Mouse (Mus musculus): ENCODE measurements at regions not wholly inside any gene's neighbourhood (a gene's known extent, or its start where the extent isn't known, plus 50 kb on each side); places are given as distances from the start of the nearest gene placed in this dataset.
"Not testable (repeated sequence)": the region's sequence is repeated elsewhere in the genome, so short reads cannot be mapped to it uniquely, and the experiment has no call there.

- DNase-seq (ENCODE audit: low spot score): not testable (repeated sequence)
These were observed 169.3 kb downstream of the Qk start for GRCm38 (mm10) chr17:10150403-10150689.

- no peak for DNase-seq (ENCODE audit: low spot score)
These were observed 169.8 kb downstream of the Qk start for GRCm38 (mm10) chr17:10149682-10150402.

GRCm38 (mm10) chr17:10147106-10147505, 172.5 kb downstream of the Qk start:
- no peak for DNase-seq (ENCODE audit: low spot score)

GRCm38 (mm10) chr17:10146576-10146975, 173.1 kb downstream of the Qk start:
- DNase-seq (ENCODE audit: low spot score): no peak

- DNase-seq (ENCODE audit: low spot score): no peak
These were observed 180.8 kb downstream of the Qk start for GRCm38 (mm10) chr17:10138847-10139246.

- DNase-seq (ENCODE audit: low spot score): no peak
These were observed 181.3 kb downstream of the Qk start for GRCm38 (mm10) chr17:10138374-10138773.

- no peak for DNase-seq (ENCODE audit: low spot score)
These were observed 184.5 kb downstream of the Qk start for GRCm38 (mm10) chr17:10135111-10135510.

GRCm38 (mm10) chr17:10128591-10128990, 191.1 kb downstream of the Qk start:
- DNase-seq (ENCODE audit: low spot score): no peak

GRCm38 (mm10) chr17:10122411-10122810, 197.2 kb downstream of the Qk start:
- DNase-seq (ENCODE audit: low spot score): no peak

GRCm38 (mm10) chr17:10112118-10112517, 207.5 kb downstream of the Qk start:
- no peak for DNase-seq (ENCODE audit: low spot score)

GRCm38 (mm10) chr17:10110375-10110675, 209.3 kb downstream of the Qk start:
- DNase-seq (ENCODE audit: low spot score): no peak

GRCm38 (mm10) chr17:10109511-10110374, 209.9 kb downstream of the Qk start:
- DNase-seq (ENCODE audit: low spot score): no peak

- no peak for DNase-seq (ENCODE audit: low spot score)
These were observed 214.4 kb downstream of the Qk start for GRCm38 (mm10) chr17:10105299-10105698.

- no peak for DNase-seq (ENCODE audit: low spot score)
These were observed 221.5 kb downstream of the Qk start for GRCm38 (mm10) chr17:10098199-10098598.

GRCm38 (mm10) chr17:10097691-10098090, 222.0 kb downstream of the Qk start:
- DNase-seq (ENCODE audit: low spot score): no peak

GRCm38 (mm10) chr17:10095841-10096301, 223.8 kb downstream of the Qk start:
- DNase-seq (ENCODE audit: low spot score): no peak

GRCm38 (mm10) chr17:10094108-10094521, 225.5 kb downstream of the Qk start:
- DNase-seq (ENCODE audit: low spot score): no peak

GRCm38 (mm10) chr17:10093437-10094107, 226.1 kb downstream of the Qk start:
- peak; percentile 14 for DNase-seq (ENCODE audit: low spot score)

GRCm38 (mm10) chr17:10087192-10087886, 232.3 kb downstream of the Qk start:
- no peak for DNase-seq (ENCODE audit: low spot score)

- DNase-seq (ENCODE audit: low spot score): no peak
These were observed 233.1 kb downstream of the Qk start for GRCm38 (mm10) chr17:10086558-10086957.

GRCm38 (mm10) chr17:10086132-10086531, 233.5 kb downstream of the Qk start:
- DNase-seq (ENCODE audit: low spot score): no peak

- no peak for DNase-seq (ENCODE audit: low spot score)
These were observed 237.9 kb downstream of the Qk start for GRCm38 (mm10) chr17:10081721-10082120.

All from spleen, adult 12 weeks (tissue).